Mouse (Mus musculus) Muller cell, postnatal 12 days (primary cell): Measurements from ENCODE around the gene Slc35d2.

Source experiments
- DNase-seq: peaks from one replicate; pipeline ENCODE4 v3.0.0-alpha.2; 2015; ENCODE audit errors: inconsistent ontology term

Slc35d2 gene

DNA sequence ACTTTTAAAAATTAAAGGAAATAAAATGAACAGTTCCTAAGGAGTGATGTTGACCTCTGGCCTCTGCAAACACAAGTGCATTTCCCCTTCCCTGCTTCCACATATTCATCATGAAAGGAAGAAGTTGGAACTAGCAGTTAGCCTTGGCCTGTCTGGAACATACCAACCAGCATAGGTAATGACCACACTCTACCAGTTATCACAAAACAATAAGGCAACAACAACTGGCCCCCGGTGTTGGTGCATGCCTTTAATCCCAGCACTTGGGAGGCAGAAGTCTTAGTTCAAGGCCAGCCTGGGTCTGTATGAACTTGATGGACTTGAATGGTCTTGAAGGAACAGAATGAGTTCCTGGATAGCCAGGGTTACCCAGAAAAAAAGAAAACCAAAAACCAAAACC is 18.7 kb downstream of the Slc35d2 start:
- DNase-seq, result no peak

GRCm38 (mm10) chr13:64108381-64108850 is 20.8 kb downstream of the Slc35d2 start:
- DNase-seq, result no peak

- no peak for DNase-seq
These were observed 21.6 kb downstream of the Slc35d2 start for GRCm38 (mm10) chr13:64107535-64107934.

GRCm38 (mm10) chr13:64107105-64107504 is 22.1 kb downstream of the Slc35d2 start:
- no peak for DNase-seq

GRCm38 (mm10) chr13:64105690-64106089 is 23.5 kb downstream of the Slc35d2 start:
- peak; percentile 45 for DNase-seq

- DNase-seq, result no peak
These were observed 29.0 kb downstream of the Slc35d2 start for GRCm38 (mm10) chr13:64100186-64100585.

DNA sequence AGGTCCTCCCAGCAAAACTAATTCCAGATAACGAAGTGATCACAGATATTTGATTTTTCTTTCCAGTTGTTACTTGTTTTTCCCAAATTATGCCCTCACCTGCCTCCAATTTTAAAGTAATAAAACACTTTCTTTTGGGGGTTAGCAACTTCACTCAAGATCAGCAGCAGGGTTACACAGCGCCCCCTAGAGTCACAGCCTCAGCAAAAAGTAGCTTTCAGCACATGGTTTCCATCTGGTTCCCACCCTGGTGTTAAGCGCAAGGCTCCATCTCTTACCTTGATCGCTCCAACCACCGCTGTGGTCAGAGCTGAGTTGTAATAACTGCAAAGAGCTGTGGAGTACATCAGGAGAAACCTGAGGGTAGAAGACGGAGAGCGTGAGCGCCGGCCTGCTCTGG is 30.2 kb downstream of the Slc35d2 start:
- no peak for DNase-seq

DNA sequence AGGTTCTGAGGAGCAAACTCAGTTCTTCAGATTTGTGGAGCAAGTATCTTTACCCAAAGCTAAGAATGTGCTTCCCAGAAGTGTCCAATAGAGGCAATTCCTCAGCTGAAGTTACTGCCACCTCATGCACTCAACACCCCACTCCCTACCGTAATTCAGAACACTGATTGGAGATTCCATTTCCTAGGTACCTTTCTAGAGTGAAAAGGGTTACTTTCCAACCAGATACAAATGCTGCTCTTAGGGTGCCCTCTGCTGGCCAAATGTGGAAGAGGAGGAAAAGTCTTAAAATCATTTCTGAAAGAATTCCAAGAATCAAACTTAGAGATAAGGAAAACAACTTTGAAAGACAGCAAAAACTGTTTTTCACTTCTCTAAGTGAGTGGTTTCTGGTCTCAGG is 35.8 kb downstream of the Slc35d2 start:
- DNase-seq, result peak; percentile 60

GRCm38 (mm10) chr13:64092752-64093151 is 36.4 kb downstream of the Slc35d2 start:
- no peak for DNase-seq

- DNase-seq, result no peak
These were observed 37.0 kb downstream of the Slc35d2 start for GRCm38 (mm10) chr13:64092141-64092540.

DNA sequence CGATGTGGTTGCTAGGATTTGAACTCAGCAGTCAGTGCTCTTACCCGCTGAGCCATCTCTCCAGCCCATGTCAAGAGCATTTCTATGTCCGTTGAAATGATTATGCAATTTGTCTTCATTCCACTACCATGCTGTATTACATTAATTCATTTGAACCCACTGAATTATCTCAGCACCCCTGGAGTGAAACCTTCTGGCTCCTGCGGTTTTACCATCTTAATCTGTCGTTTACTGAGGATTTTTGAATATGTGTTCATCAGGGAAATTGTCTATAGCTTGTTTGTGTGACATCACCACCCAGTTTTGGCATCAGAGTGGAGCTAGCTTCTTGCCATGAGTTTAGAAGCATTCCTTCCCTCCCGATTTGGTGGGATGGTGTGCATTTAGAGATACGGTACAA is 38.2 kb downstream of the Slc35d2 start:
- DNase-seq, result peak; percentile 56

- DNase-seq, result no peak
These were observed 38.9 kb downstream of the Slc35d2 start for GRCm38 (mm10) chr13:64090278-64090677.

GRCm38 (mm10) chr13:64089130-64089529 is 40.0 kb downstream of the Slc35d2 start, which contains the start of gene Hsd17b3:
Gene Hsd17b3 (minus strand): TSS chr13:64089230.
- no peak for DNase-seq

DNA sequence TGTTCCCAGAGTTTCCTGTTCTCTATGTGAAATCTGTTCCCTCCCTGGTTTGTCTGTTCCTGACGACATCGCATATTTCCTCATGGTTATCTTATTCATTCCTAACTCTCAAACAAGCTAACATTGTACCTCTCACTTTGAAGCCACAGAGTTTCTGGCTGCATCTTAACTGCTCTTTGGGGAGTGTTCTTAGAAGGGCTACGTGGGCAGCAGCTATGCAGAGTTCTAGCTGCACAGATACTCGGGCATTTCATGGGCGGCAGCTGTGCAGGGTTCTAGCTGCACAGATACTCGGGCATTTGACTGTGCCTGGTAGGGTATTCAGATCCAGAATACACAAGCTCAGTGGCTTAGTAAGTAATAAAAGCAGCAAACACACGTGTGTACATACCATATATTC is 41.1 kb downstream of the Slc35d2 start:
- no peak for DNase-seq

- peak; percentile 33 for DNase-seq
These were observed 43.1 kb downstream of the Slc35d2 start for GRCm38 (mm10) chr13:64086036-64086435.

DNA sequence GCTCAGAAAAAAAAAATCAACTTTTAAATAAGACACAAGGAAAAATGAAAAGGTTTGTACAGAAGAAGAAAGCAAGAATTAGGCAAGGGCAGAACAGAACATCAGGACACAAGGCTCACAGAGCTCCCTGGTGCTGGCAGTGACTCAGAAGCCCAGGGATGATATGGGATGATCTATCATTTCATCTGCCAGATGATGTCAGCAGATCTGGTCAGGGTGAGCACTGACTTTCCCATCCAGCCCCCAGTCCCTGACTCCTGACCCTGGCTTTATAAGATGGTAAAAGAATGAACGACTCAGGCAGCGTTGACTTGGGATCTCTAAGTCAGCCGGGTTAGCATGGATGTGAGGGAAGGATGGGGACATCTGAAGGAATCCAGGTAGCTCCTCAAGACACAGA is 45.8 kb downstream of the Slc35d2 start:
- DNase-seq, result no peak

DNA sequence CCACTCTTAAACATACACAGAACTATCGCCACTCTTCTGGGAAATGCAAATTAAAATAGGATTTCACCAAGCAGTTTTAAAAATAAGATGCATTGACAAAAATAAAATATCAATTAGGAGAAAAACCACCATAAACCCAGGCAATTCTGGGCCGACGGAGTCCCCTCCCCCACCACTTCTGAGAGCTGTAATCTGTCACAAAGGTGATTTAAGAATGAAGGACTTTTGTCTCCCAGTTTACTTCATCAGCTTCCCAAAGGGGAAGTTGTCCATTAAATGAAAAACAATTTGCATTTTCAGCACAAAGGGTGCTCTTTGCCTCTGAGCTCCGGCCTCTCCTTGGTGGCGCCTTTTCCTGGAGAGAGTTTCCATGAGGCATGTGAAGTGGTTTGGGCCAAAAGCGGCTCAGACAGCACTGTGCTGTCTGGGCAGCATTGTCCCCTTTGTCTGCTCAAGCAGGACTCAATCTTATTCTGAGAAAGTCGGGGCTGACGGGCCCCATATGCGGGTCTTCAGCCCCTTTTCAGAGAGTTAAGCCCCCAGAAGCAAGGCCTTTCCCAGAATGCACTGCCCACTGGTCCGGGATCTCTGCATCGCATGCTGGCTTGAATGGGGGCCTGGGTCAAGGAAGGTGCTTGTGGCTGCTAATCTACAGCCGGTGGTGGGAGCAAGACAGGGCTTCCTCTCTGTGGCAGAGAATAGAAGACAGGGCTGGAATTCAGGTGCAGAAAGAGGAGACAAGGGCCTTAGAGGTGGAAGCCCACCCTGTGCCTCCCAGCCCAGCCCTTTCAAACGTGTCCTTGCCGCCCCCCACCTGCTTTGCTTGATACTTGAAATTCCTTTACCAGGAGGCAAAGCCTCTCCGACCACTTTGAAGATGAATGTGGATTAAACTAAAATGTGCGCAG is 47.9 kb downstream of the Slc35d2 start:
- DNase-seq, result no peak

DNA sequence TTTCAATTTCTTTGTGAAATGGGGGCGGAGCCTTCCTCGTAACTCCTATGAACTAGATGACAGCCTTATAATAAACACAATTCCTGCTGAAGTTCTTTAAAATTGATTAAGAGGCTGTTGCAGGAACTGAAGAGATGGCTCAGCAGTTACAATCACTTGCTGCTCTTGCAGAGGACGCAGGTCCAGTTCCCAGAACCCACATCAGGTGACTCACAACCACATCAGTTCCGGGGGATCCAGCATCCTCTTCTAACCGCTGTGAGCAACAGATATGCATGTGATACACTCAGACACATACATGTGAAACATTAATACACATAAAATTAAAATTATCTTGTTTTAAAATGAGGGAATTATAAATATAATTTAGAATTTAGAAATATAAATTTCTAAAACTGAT is 51.6 kb downstream of the Slc35d2 start:
- DNase-seq, result no peak

GRCm38 (mm10) chr13:64076074-64076473 is 53.1 kb downstream of the Slc35d2 start:
- no peak for DNase-seq

DNA sequence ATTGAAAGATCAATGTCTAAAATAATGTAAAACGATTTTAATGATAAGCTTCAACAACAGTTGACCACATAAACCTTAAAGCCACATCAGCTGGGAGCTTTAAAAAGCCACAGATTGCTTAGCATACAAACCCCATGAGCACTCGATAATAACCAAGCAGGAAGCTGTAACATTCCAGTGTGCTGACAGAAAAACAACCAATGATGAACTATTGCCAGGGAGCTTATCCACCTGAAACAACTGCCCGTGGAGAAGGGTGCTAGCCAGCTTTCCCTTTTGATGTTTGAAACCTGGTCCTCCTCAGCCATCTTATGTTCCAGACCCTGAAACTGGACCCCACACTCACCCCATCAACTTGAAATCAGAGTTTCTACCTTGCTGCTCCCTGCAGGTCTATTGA is 62.5 kb downstream of the Slc35d2 start:
- no peak for DNase-seq

DNA sequence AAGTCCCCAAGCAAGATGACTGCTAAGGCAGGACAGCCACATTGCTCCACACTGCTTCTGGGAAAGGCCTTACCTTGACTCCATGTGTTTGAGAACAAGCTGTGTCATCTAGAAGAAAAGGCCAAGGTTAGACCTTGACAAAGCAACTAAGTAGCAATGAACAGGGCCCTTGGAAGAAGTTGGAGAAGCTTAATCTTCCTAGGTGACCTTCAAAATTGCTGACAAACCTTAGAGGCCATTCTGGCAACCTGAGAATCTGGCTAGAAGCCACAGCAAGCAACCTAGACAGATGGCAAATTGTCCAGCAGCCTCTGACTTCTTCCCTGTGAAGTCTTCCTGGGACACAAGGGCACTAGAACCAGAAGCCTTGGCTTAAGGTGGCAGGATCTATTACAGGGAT is 64.9 kb downstream of the Slc35d2 start:
- DNase-seq, result no peak

GRCm38 (mm10) chr13:64060935-64061506 is 68.1 kb downstream of the Slc35d2 start:
- no peak for DNase-seq

- DNase-seq, result no peak
These were observed 75.2 kb downstream of the Slc35d2 start for GRCm38 (mm10) chr13:64053959-64054358.
